Mouse (Mus musculus) stomach, postnatal 0 days (tissue): ENCODE data around the gene Gm11114.

ENCODE experiments used
- CTCF ChIP-seq: IDR thresholded peaks from 2 replicates; pipeline ENCODE4 v1.5.1; 2016; ENCODE audit warnings: antibody characterized with exemption, low read depth, mild to moderate bottlenecking, moderate library complexity
- EP300 ChIP-seq: optimal IDR thresholded peaks from 2 replicates; pipeline ENCODE3; 2016; ENCODE audit warnings: antibody characterized with exemption

GRCm38 (mm10) chr9:85266847-85267246, 45.7 kb upstream of the Gm11114 start:
- TF ChIP-seq EP300 (no peak), CTCF (no peak)
